Mouse (Mus musculus) gastrocnemius, adult 2 months (tissue): ENCODE results near the gene D8Ertd738e. TPM values are rescaled to one million over a fixed set of nuclear protein-coding genes. Genes with fewer than 3 reads are reported as not detected.

Source experiments
- DNase-seq: peaks from one replicate; pipeline ENCODE4 v3.0.0; 2022
- H3K27ac ChIP-seq: fragments of 200-600 bp; 2 replicates; pipeline ENCODE4 v1.8.1; 2022; ENCODE audit warnings: mild to moderate bottlenecking
- H3K4me3 ChIP-seq: fragments of 200-600 bp; 2 replicates; pipeline ENCODE4 v1.8.1; 2022; ENCODE audit warnings: mild to moderate bottlenecking, moderate library complexity
- CTCF ChIP-seq: fragments of 200-600 bp; IDR thresholded peaks from 2 replicates; pipeline ENCODE4 v1.8.1; 2022; ENCODE audit warnings: antibody characterized with exemption, mild to moderate bottlenecking, moderate library complexity
- intact Hi-C: fragments of 180-260 bp; cut with DNase I; formaldehyde crosslinking; loops from one replicate; pipeline ENCODE4 v1.15.1; 2025
- microRNA-seq: library from miRNA; unstranded; fragments of <30 nt; microRNA quantifications from one replicate; pipeline ENCODE4 v1.2.0, GENCODE M21; 2021
- total RNA-seq, 2 experiments: library from RNA; stranded (reverse); gene quantifications; 2 replicates each; pipeline ENCODE4 v1.2.3; 2021

Gene D8Ertd738e
- total RNA-seq, 2 experiments from 2014 or later: 187 to 222 TPM

DNA sequence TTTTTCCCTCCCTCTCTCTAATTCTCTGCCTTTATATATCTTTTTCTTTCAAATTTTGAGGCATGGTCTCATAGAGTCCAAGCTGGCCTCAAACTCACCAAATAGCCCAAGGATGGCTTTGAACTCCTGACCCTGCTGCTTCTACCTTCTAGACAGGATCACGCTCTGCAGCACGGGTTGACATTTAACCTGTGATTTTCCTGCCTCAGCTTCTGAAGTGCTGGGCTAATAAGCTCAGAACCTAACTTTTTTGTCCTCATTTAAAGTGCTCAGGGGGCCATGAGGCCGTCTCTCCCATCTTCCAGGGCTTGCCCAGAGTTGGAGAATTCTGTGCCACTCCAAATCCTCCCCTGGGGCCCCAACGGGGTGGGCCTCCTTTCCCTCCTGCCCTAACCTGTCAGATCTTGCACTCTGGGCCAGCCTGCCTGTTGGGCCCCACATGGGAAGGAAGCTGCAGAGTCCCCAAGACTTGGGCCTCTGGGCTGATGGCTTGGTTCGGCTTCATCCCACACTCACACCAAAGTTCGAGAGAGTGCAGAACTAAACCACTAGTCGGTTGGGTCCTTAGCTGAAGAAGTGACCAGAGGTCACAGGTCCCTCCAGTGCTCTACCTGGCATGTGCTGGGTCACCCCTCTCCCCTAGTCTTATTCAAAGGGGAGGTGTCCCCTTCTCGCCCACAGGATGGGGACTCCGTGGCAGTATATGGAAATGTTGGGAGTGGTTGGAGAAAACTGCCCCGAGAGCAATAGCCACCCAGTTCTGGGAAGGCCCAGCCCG, 50.0 kb downstream of the D8Ertd738e start:
- Histone ChIP-seq H3K27ac (peak overlapping the region; percentile 97), H3K4me3 (peak overlapping the region; percentile 96)
- no peak for TF ChIP-seq CTCF
- no peak for DNase-seq
- intact Hi-C loops: no loop called here

GRCm38 (mm10) chr8:84198871-84199270, 50.6 kb downstream of the D8Ertd738e start:
- Histone ChIP-seq H3K27ac (peak overlapping the region; percentile 97), H3K4me3 (peak overlapping the region; percentile 75)
- no peak for TF ChIP-seq CTCF
- DNase-seq: no peak
- intact Hi-C loops: no loop called here

GRCm38 (mm10) chr8:84197922-84198774, 51.4 kb downstream of the D8Ertd738e start:
- Histone ChIP-seq H3K27ac (peak overlapping the region; percentile 97), H3K4me3 (peak overlapping the region; percentile 75)
- peak; percentile 96 for DNase-seq
- TF ChIP-seq CTCF: no peak
- intact Hi-C loops: no loop called here

- TF ChIP-seq CTCF: no peak
- H3K4me3 ChIP-seq: peak overlapping the region; percentile 75
- DNase-seq: peak; percentile 91
- intact Hi-C loops: no loop called here
- peak overlapping the region; percentile 97 for H3K27ac ChIP-seq
Observed at GRCm38 (mm10) chr8:84197141-84197921, 52.2 kb downstream of the D8Ertd738e start.

Small RNA genes within 50 kb of the gene (microRNA-seq; reads per million reads assigned to microRNA genes)
- gene Mir23a: 62,548 reads per million, percentile 99 among the genes with 10 or more reads in this experiment
- not detected for gene Mir24-2
- gene Mir27a: 3,536 reads per million, percentile 87 among the genes with 10 or more reads in this experiment
- not detected for gene Mir3074-2

Other genes with a start within 250 kb of the D8Ertd738e start
- under 1 TPM in 1 of 2 experiments, not detected in 1; 0.48 TPM for gene 1700067K01Rik, start 248.2 kb downstream of the D8Ertd738e start, total RNA-seq
- gene 2210011C24Rik, start 237.5 kb downstream of the D8Ertd738e start, total RNA-seq: 1 to 10 TPM; 1.5 to 2.1 TPM
- under 1 TPM in 1 of 2 experiments, not detected in 1; 0.31 TPM for gene Palm3, start 228.2 kb downstream of the D8Ertd738e start, total RNA-seq
- gene Il27ra, start 207.1 kb downstream of the D8Ertd738e start, total RNA-seq: under 1 TPM; 0.36 to 0.61 TPM
- not detected for gene Rln3, start 204.7 kb downstream of the D8Ertd738e start, total RNA-seq
- gene Gm10643, start 184.6 kb downstream of the D8Ertd738e start, total RNA-seq: 1 to 10 TPM in 1 of 2 experiments, under 1 TPM in 1; 0.84 to 1.2 TPM
- 1 to 10 TPM; 4.4 to 4.7 TPM for gene Rfx1, start 182.9 kb downstream of the D8Ertd738e start, total RNA-seq
- 1 to 10 TPM; 4.8 to 5.4 TPM for gene Dcaf15, start 145.0 kb downstream of the D8Ertd738e start, total RNA-seq
- not detected for gene Podnl1, start 123.7 kb downstream of the D8Ertd738e start, total RNA-seq
- gene Cc2d1a, start 101.8 kb downstream of the D8Ertd738e start, total RNA-seq: 10 to 100 TPM; 16.8 to 18.6 TPM
- under 1 TPM; 0.28 to 0.50 TPM for gene 4930432K21Rik, start 101.7 kb downstream of the D8Ertd738e start, total RNA-seq
- not detected for gene Nanos3, start 64.5 kb downstream of the D8Ertd738e start, total RNA-seq
- 1 to 10 TPM; 5.2 to 8.6 TPM for gene Zswim4, start 12.7 kb downstream of the D8Ertd738e start, total RNA-seq
- gene Mri1, start 7.6 kb upstream of the D8Ertd738e start, total RNA-seq: 10 to 100 TPM; 14.0 to 15.9 TPM
- gene Ccdc130, start 20.7 kb upstream of the D8Ertd738e start, total RNA-seq: 1 to 10 TPM; 7.7 to 9.1 TPM
- 1 to 10 TPM; 4.7 to 6.1 TPM for gene Cacna1a, start 138.7 kb upstream of the D8Ertd738e start, total RNA-seq